Mouse (Mus musculus) heart, embryonic 14.5 days (tissue): Measurements from ENCODE around the gene Pkig. TPM values are rescaled to one million over a fixed set of nuclear protein-coding genes. Genes with fewer than 3 reads are reported as not detected.

Experiments used
- ATAC-seq: fragments of 200-750 bp; cut with Nextera tagmentation; 2 replicates; pipeline ENCODE4 v1.8.0; 2017; ENCODE audit warnings: low read depth, moderate TSS enrichment; ENCODE audit not compliant: insufficient number of reproducible peaks, insufficient read depth, low FRiP score
- H3K27ac ChIP-seq, 2 experiments: fragments of 200-500 bp in 1 of 2; fragments of 300-500 bp in 1 of 2; sonication (generic) in 1 of 2; replicated peaks in 1 of 2; 2 replicates each; pipeline ENCODE4 v1.5.1; 2012 to 2014; ENCODE audit warnings: low read depth in 2 of 2, low read length in 2 of 2, control low read depth in 1 of 2, mild to moderate bottlenecking in 1 of 2, mixed read lengths in 1 of 2; ENCODE audit not compliant: control insufficient read depth in 1 of 2, insufficient read depth in 1 of 2
- H3K27me3 ChIP-seq: fragments of 300-500 bp; sonication (generic); 2 replicates; pipeline ENCODE4 v1.6.1; 2014; ENCODE audit warnings: mild to moderate bottlenecking, low read length, control low read depth; ENCODE audit not compliant: control insufficient read depth, insufficient read depth
- H3K36me3 ChIP-seq: fragments of 300-500 bp; sonication (generic); 2 replicates; pipeline ENCODE4 v1.6.1; 2014; ENCODE audit warnings: mild to moderate bottlenecking, control low read depth, low read length, mixed read lengths; ENCODE audit not compliant: control insufficient read depth, insufficient read depth
- H3K4me1 ChIP-seq, 2 experiments: fragments of 200-500 bp in 1 of 2; fragments of 300-500 bp in 1 of 2; sonication (generic) in 1 of 2; 2 replicates each; pipeline ENCODE4 v1.6.1; 2012 to 2014; ENCODE audit warnings: low read length in 2 of 2, control low read depth in 1 of 2, mixed read lengths in 1 of 2; ENCODE audit not compliant: control insufficient read depth in 2 of 2, insufficient read depth in 2 of 2
- H3K4me2 ChIP-seq: fragments of 300-500 bp; sonication (generic); 2 replicates; pipeline ENCODE4 v1.6.1; 2014; ENCODE audit warnings: mild to moderate bottlenecking, low read length
- H3K4me3 ChIP-seq, 2 experiments: fragments of 200-500 bp in 1 of 2; fragments of 300-500 bp in 1 of 2; sonication (generic) in 1 of 2; 2 replicates each; pipeline ENCODE4 v1.5.1; 2012 to 2014; ENCODE audit warnings: low read length in 2 of 2, mild to moderate bottlenecking in 2 of 2, control low read depth in 1 of 2, low read depth in 1 of 2, moderate library complexity in 1 of 2; ENCODE audit not compliant: control insufficient read depth in 1 of 2, insufficient read depth in 1 of 2
- H3K9ac ChIP-seq: fragments of 300-500 bp; sonication (generic); 2 replicates; pipeline ENCODE4 v1.6.1; 2014; ENCODE audit warnings: mild to moderate bottlenecking, low read length
- H3K9me3 ChIP-seq: fragments of 300-500 bp; sonication (generic); 2 replicates; pipeline ENCODE4 v1.6.1; 2016; ENCODE audit warnings: low read length, control low read depth; ENCODE audit not compliant: control insufficient read depth
- WGBS: fragments of 180-500 bp; shearing (Covaris S2); extraction: QIAGEN DNeasy Blood & Tissue Kit; methylation state at CpG from one replicate; pipeline ENCODE4 v1.1.7; 2014; 5-methylcytosine and 5-hydroxymethylcytosine counted together
- polyA plus RNA-seq: library from polyadenylated mRNA; unstranded; fragments of >200 nt; fragmentation: Nextera tagmentation; extraction: Ambion mirVana; gene quantifications from 2 replicates; pipeline ENCODE4 v1.2.1, GENCODE M21; 2014

Pkig gene
- polyA plus RNA-seq, 1 experiment from 2014 or later: 324 TPM

- no peak overlapping the region for H3K27ac ChIP-seq
- H3K9ac ChIP-seq: no peak overlapping the region
- 80% methylated on average over 10 of the region's 10 CpGs for WGBS
- H3K9me3 ChIP-seq: no peaks in the 10 kb centered on the region
- no peak overlapping the region for H3K4me2 ChIP-seq
- peaks cover 4 to 10% of the 10 kb centered on the region in 2 experiments; a peak in 3 of 4 replicates for H3K4me1 ChIP-seq
- H3K27me3 ChIP-seq: peaks cover 23% of the 10 kb centered on the region
- ATAC-seq: no peak
- H3K36me3 ChIP-seq: no peaks in the 10 kb centered on the region
- no peak overlapping the region for H3K4me3 ChIP-seq
These were observed 86.8 kb downstream of the Pkig start for GRCm38 (mm10) chr2:163744801-163745570.

GRCm38 (mm10) chr2:163749647-163750611 is 91.7 kb downstream of the Pkig start, which contains the start of gene Ada:
Gene Ada, minus strand, starts transcription at chr2:163750239.
- peaks cover 34% of the 10 kb centered on the region for H3K27me3 ChIP-seq
- no peaks in the 10 kb centered on the region for H3K36me3 ChIP-seq
- peak; percentile 64 for ATAC-seq
- peak within 1 kb of the TSS; percentile 68 for H3K9ac ChIP-seq
- H3K4me2 ChIP-seq: peak within 1 kb of the TSS; percentile 84
- peak within 1 kb of the TSS; percentile 58 to 63 for H3K4me3 ChIP-seq
- no peak within 1 kb of the TSS for H3K27ac ChIP-seq
- H3K9me3 ChIP-seq: no peaks in the 10 kb centered on the region
- 1% methylated on average over 53 of the region's 57 CpGs for WGBS
- H3K4me1 ChIP-seq: peaks cover 8 to 15% of the 10 kb centered on the region in 2 experiments; a peak in 3 of 4 replicates

GRCm38 (mm10) chr2:163754228-163754627 is 96.0 kb downstream of the Pkig start:
- Histone ChIP-seq H3K4me2 (no peak overlapping the region), H3K4me3 (no peak overlapping the region), H3K36me3 (no peaks in the 10 kb centered on the region), H3K27ac (no peak overlapping the region), H3K27me3 (peaks cover 14% of the 10 kb centered on the region), H3K9me3 (no peaks in the 10 kb centered on the region), H3K4me1 (peaks cover 8 to 15% of the 10 kb centered on the region in 2 experiments; a peak in 3 of 4 replicates), H3K9ac (no peak overlapping the region)
- ATAC-seq: no peak
- WGBS: 90% methylated on average over 5 of the region's 5 CpGs

- no peak overlapping the region for H3K4me3 ChIP-seq
- no peaks in the 10 kb centered on the region for H3K27me3 ChIP-seq
- 47% methylated on average over 2 of the region's 2 CpGs for WGBS
- peaks cover 3 to 4% of the 10 kb centered on the region in 2 experiments; a peak in 2 of 4 replicates for H3K4me1 ChIP-seq
- H3K36me3 ChIP-seq: no peaks in the 10 kb centered on the region
- no peak overlapping the region for H3K27ac ChIP-seq
- H3K4me2 ChIP-seq: no peak overlapping the region
- no peak for ATAC-seq
- H3K9ac ChIP-seq: no peak overlapping the region
- no peaks in the 10 kb centered on the region for H3K9me3 ChIP-seq
These were observed 98.5 kb downstream of the Pkig start for GRCm38 (mm10) chr2:163756723-163757122.

- H3K36me3 ChIP-seq: no peaks in the 10 kb centered on the region
- no peaks in the 10 kb centered on the region for H3K27me3 ChIP-seq
- H3K4me2 ChIP-seq: no peak overlapping the region
- ATAC-seq: no peak
- no peaks in the 10 kb centered on the region; a peak in 1 of 4 replicates for H3K4me1 ChIP-seq
- H3K27ac ChIP-seq: no peak overlapping the region
- H3K9ac ChIP-seq: no peak overlapping the region
- WGBS: 56% methylated on average over 2 of the region's 2 CpGs
- H3K4me3 ChIP-seq: no peak overlapping the region
- H3K9me3 ChIP-seq: no peaks in the 10 kb centered on the region
These were observed 100.0 kb downstream of the Pkig start for GRCm38 (mm10) chr2:163758146-163758545.

- H3K27me3 ChIP-seq: no peaks in the 10 kb centered on the region
- H3K4me2 ChIP-seq: no peak overlapping the region
- no peaks in the 10 kb centered on the region for H3K9me3 ChIP-seq
- 77% methylated on average over 6 of the region's 6 CpGs for WGBS
- no peaks in the 10 kb centered on the region; a peak in 1 of 4 replicates for H3K4me1 ChIP-seq
- no peak overlapping the region for H3K9ac ChIP-seq
- no peak overlapping the region for H3K27ac ChIP-seq
- H3K36me3 ChIP-seq: no peaks in the 10 kb centered on the region
- no peak for ATAC-seq
- no peak overlapping the region for H3K4me3 ChIP-seq
These were observed 102.4 kb downstream of the Pkig start for GRCm38 (mm10) chr2:163760589-163760988.

GRCm38 (mm10) chr2:163761402-163761801 is 103.2 kb downstream of the Pkig start:
- no peak for ATAC-seq
- no peak overlapping the region for H3K27ac ChIP-seq
- H3K9me3 ChIP-seq: no peaks in the 10 kb centered on the region
- no peaks in the 10 kb centered on the region; a peak in 1 of 4 replicates for H3K4me1 ChIP-seq
- H3K27me3 ChIP-seq: no peaks in the 10 kb centered on the region
- H3K36me3 ChIP-seq: no peaks in the 10 kb centered on the region
- no peak overlapping the region for H3K9ac ChIP-seq
- 84% methylated on average over 7 of the region's 7 CpGs for WGBS
- H3K4me3 ChIP-seq: no peak overlapping the region
- no peak overlapping the region for H3K4me2 ChIP-seq
